Mouse (Mus musculus) mesoderm, embryonic 11.5 days (tissue): ENCODE measurements around the gene Zg16.
"Not testable (repeated sequence)": the region's sequence is repeated elsewhere in the genome, so short reads cannot be mapped to it uniquely, and the experiment has no call there.

ENCODE experiments used
- DNase-seq: peaks from one replicate; pipeline ENCODE4 v3.0.0-alpha.2; 2012; ENCODE audit warnings: low read depth, low spot score

Zg16 gene

GRCm38 (mm10) chr7:127104560-127105332 is 17.6 kb upstream of the Zg16 start:
- DNase-seq = peak; percentile 95

GRCm38 (mm10) chr7:127103960-127104359 is 16.8 kb upstream of the Zg16 start:
- no peak for DNase-seq

- DNase-seq = no peak
Observed at GRCm38 (mm10) chr7:127102148-127102547, 15.0 kb upstream of the Zg16 start.

- DNase-seq = no peak
Observed at GRCm38 (mm10) chr7:127101451-127102016, 14.4 kb upstream of the Zg16 start.

GRCm38 (mm10) chr7:127099528-127099927 is 12.4 kb upstream of the Zg16 start:
- DNase-seq = no peak

GRCm38 (mm10) chr7:127098950-127099349 is 11.8 kb upstream of the Zg16 start:
- DNase-seq = no peak

- no peak for DNase-seq
Observed at GRCm38 (mm10) chr7:127098521-127098920, 11.4 kb upstream of the Zg16 start.

GRCm38 (mm10) chr7:127096456-127096855 is 9.3 kb upstream of the Zg16 start:
- DNase-seq = no peak

GRCm38 (mm10) chr7:127093914-127094313 is 6.8 kb upstream of the Zg16 start:
- no peak for DNase-seq

- peak; percentile 18 for DNase-seq
Observed at GRCm38 (mm10) chr7:127091114-127091896, 4.2 kb upstream of the Zg16 start, which contains the start of gene AI467606. AI467606 (plus strand) TSS chr7:127091359.

- no peak for DNase-seq
Observed at GRCm38 (mm10) chr7:127090154-127091113, 3.3 kb upstream of the Zg16 start.

GRCm38 (mm10) chr7:127088901-127089845 is 2.0 kb upstream of the Zg16 start:
- DNase-seq = no peak

GRCm38 (mm10) chr7:127088083-127088482 is 955 bp upstream of the Zg16 start:
- DNase-seq = no peak

GRCm38 (mm10) chr7:127085751-127086150 is 1.4 kb downstream of the Zg16 start:
- DNase-seq = not testable (repeated sequence)

- no peak for DNase-seq
Observed at GRCm38 (mm10) chr7:127084794-127085193, 2.3 kb downstream of the Zg16 start.

GRCm38 (mm10) chr7:127083689-127084088 is 3.4 kb downstream of the Zg16 start:
- DNase-seq = no peak

- DNase-seq = no peak
Observed at GRCm38 (mm10) chr7:127082995-127083394, 4.1 kb downstream of the Zg16 start.

- no peak for DNase-seq
Observed at GRCm38 (mm10) chr7:127082271-127082670, 4.9 kb downstream of the Zg16 start.

- no peak for DNase-seq
Observed at GRCm38 (mm10) chr7:127080045-127080444, 7.1 kb downstream of the Zg16 start.

- no peak for DNase-seq
Observed at GRCm38 (mm10) chr7:127077692-127078091, 9.4 kb downstream of the Zg16 start.
